8 mouse cellular contexts compared by ENCODE assay signal in genomic region chr14:22807726-22808594, GRCm38 (mm10).
A peak's percentile ranks its signal among the peaks of the same experiment; 100 is the strongest.
DNase-seq lines count a peak whose midpoint lies in the region; ATAC-seq and TF ChIP-seq lines count a peak whose summit lies in the region.

No protein-coding gene starts in this region.

- WGBS in embryonic facial prominence, embryonic 14.5 days: 2% methylated on average over 20 of the region's 20 CpGs
- WGBS in heart, embryonic 12.5 days: 1% methylated on average over 20 of the region's 20 CpGs
- 3% methylated on average over 20 of the region's 20 CpGs for WGBS in kidney, postnatal 0 days
- WGBS in limb, embryonic 15.5 days: 2% methylated on average over 20 of the region's 20 CpGs
- under 1% methylated on average over 20 of the region's 20 CpGs for WGBS in midbrain, embryonic 14.5 days
- WGBS in stomach, embryonic 16.5 days: 7% methylated on average over 20 of the region's 20 CpGs

- H3K4me3 ChIP-seq in embryonic facial prominence, embryonic 14.5 days (ENCODE audit: low read depth, low read length): no peak overlapping the region
- H3K4me3 ChIP-seq in heart, embryonic 12.5 days: peak overlapping the region; percentile 37
- no peak overlapping the region for H3K4me3 ChIP-seq in kidney, postnatal 0 days (replicated peaks; ENCODE audit: low read depth, low read length)
- no peak overlapping the region for H3K4me3 ChIP-seq in limb, embryonic 15.5 days
- H3K4me3 ChIP-seq in midbrain, embryonic 14.5 days (replicated peaks; ENCODE audit: low read depth, low read length): peak overlapping the region; percentile 28
- 0 out of 2 replicates have a peak overlapping the region, but pooled peaks have one; percentile 12 for H3K4me3 ChIP-seq in stomach, embryonic 16.5 days (replicated peaks; ENCODE audit: low read length)

- peak; percentile 85 for TF ChIP-seq CTCF in kidney, postnatal 0 days (IDR thresholded peaks at IDR 0.05; ENCODE audit: low read depth)

- H3K4me1 ChIP-seq in embryonic facial prominence, embryonic 14.5 days (ENCODE audit: control insufficient read depth, insufficient read depth, low read length): peaks cover 14% of the 10 kb centered on the region
- peaks cover 22% of the 10 kb centered on the region for H3K4me1 ChIP-seq in heart, embryonic 12.5 days (replicated peaks)
- peaks cover 29% of the 10 kb centered on the region for H3K4me1 ChIP-seq in kidney, postnatal 0 days (replicated peaks; ENCODE audit: insufficient read depth, low read length)
- peaks cover 31% of the 10 kb centered on the region for H3K4me1 ChIP-seq in limb, embryonic 15.5 days
- H3K4me1 ChIP-seq in midbrain, embryonic 14.5 days (ENCODE audit: control insufficient read depth, insufficient read depth, low read length): peaks cover 21% of the 10 kb centered on the region
- peaks cover 44% of the 10 kb centered on the region for H3K4me1 ChIP-seq in stomach, embryonic 16.5 days (ENCODE audit: control insufficient read depth, insufficient read depth, low read length)

- peak overlapping the region; percentile 17; the same call in 1 of the 2 replicates for H3K9ac ChIP-seq in embryonic facial prominence, embryonic 14.5 days (ENCODE audit: low read depth, low read length)
- H3K9ac ChIP-seq in heart, embryonic 12.5 days: 0 out of 2 replicates have a peak overlapping the region, but pooled peaks have one; percentile 52
- H3K9ac ChIP-seq in kidney, postnatal 0 days (ENCODE audit: low read depth, low read length): peak overlapping the region; percentile 41
- no peak overlapping the region for H3K9ac ChIP-seq in limb, embryonic 15.5 days
- 0 out of 2 replicates have a peak overlapping the region, but pooled peaks have one; percentile 29 for H3K9ac ChIP-seq in midbrain, embryonic 14.5 days (replicated peaks; ENCODE audit: low read length)
- H3K9ac ChIP-seq in stomach, embryonic 16.5 days (ENCODE audit: low read length): peak overlapping the region; percentile 42

- no peaks in the 10 kb centered on the region for H3K36me3 ChIP-seq in embryonic facial prominence, embryonic 14.5 days (ENCODE audit: control insufficient read depth, insufficient read depth, low read length)
- H3K36me3 ChIP-seq in heart, embryonic 12.5 days: no peaks in the 10 kb centered on the region
- H3K36me3 ChIP-seq in kidney, postnatal 0 days (ENCODE audit: insufficient read depth, low read length): no peaks in the 10 kb centered on the region
- H3K36me3 ChIP-seq in limb, embryonic 15.5 days: no peaks in the 10 kb centered on the region
- no peaks in the 10 kb centered on the region for H3K36me3 ChIP-seq in midbrain, embryonic 14.5 days (ENCODE audit: control insufficient read depth, insufficient read depth, low read length)
- no peaks in the 10 kb centered on the region for H3K36me3 ChIP-seq in stomach, embryonic 16.5 days (ENCODE audit: control insufficient read depth, insufficient read depth, low read length)

- no peaks in the 10 kb centered on the region for H3K9me3 ChIP-seq in embryonic facial prominence, embryonic 14.5 days (ENCODE audit: control insufficient read depth, low read length)
- H3K9me3 ChIP-seq in heart, embryonic 12.5 days (replicated peaks): no peaks in the 10 kb centered on the region
- no peaks in the 10 kb centered on the region for H3K9me3 ChIP-seq in kidney, postnatal 0 days (replicated peaks; ENCODE audit: low read length)
- H3K9me3 ChIP-seq in limb, embryonic 15.5 days: no peaks in the 10 kb centered on the region
- H3K9me3 ChIP-seq in midbrain, embryonic 14.5 days (ENCODE audit: control insufficient read depth, low read length): no peaks in the 10 kb centered on the region
- H3K9me3 ChIP-seq in stomach, embryonic 16.5 days (replicated peaks; ENCODE audit: control insufficient read depth, low read length): no peaks in the 10 kb centered on the region

- peak; percentile 49 for DNase-seq in 3134 (ENCODE audit: extremely low read depth, insufficient read length, low spot score)
- DNase-seq in adrenal gland, adult 8-10 months: peak; percentile 58
- DNase-seq in embryonic facial prominence, embryonic 14.5 days (ENCODE audit: low spot score): peak; percentile 93
- DNase-seq in kidney, postnatal 0 days (ENCODE audit: low spot score): peak; percentile 96
- DNase-seq in midbrain, embryonic 14.5 days: peak; percentile 91

- no peaks in the 10 kb centered on the region for H3K27me3 ChIP-seq in embryonic facial prominence, embryonic 14.5 days (replicated peaks; ENCODE audit: control insufficient read depth, insufficient read depth, low read length)
- H3K27me3 ChIP-seq in heart, embryonic 12.5 days (replicated peaks): no peaks in the 10 kb centered on the region
- H3K27me3 ChIP-seq in kidney, postnatal 0 days (ENCODE audit: insufficient read depth, low read length): no peaks in the 10 kb centered on the region
- H3K27me3 ChIP-seq in limb, embryonic 15.5 days: 0 out of 2 replicates have a peak, but pooled peaks cover 3% of the 10 kb centered on the region
- peaks cover 18% of the 10 kb centered on the region; the same call in 1 of the 2 replicates for H3K27me3 ChIP-seq in midbrain, embryonic 14.5 days (ENCODE audit: control insufficient read depth, insufficient read depth, low read length)
- no peaks in the 10 kb centered on the region for H3K27me3 ChIP-seq in stomach, embryonic 16.5 days (ENCODE audit: control insufficient read depth, insufficient read depth, low read length)

- peak overlapping the region; percentile 66; the same call in 1 of the 2 replicates for H3K27ac ChIP-seq in embryonic facial prominence, embryonic 14.5 days (replicated peaks; ENCODE audit: low read depth, low read length)
- no peak overlapping the region for H3K27ac ChIP-seq in heart, embryonic 12.5 days (ENCODE audit: poor library complexity, severe bottlenecking)
- peak overlapping the region; percentile 86 for H3K27ac ChIP-seq in kidney, postnatal 0 days
- no peak overlapping the region for H3K27ac ChIP-seq in limb, embryonic 15.5 days
- H3K27ac ChIP-seq in midbrain, embryonic 14.5 days (replicated peaks; ENCODE audit: low read depth, low read length): peak overlapping the region; percentile 49
- peak overlapping the region; percentile 75 for H3K27ac ChIP-seq in stomach, embryonic 16.5 days (ENCODE audit: low read length)

- H3K4me2 ChIP-seq in embryonic facial prominence, embryonic 14.5 days (ENCODE audit: low read depth, low read length): peak overlapping the region; percentile 45
- H3K4me2 ChIP-seq in heart, embryonic 12.5 days: peak overlapping the region; percentile 77
- H3K4me2 ChIP-seq in kidney, postnatal 0 days (ENCODE audit: low read length): peak overlapping the region; percentile 50
- H3K4me2 ChIP-seq in limb, embryonic 15.5 days: peak overlapping the region; percentile 41
- H3K4me2 ChIP-seq in midbrain, embryonic 14.5 days (ENCODE audit: low read length): peak overlapping the region; percentile 59
- H3K4me2 ChIP-seq in stomach, embryonic 16.5 days (ENCODE audit: low read depth, low read length): peak overlapping the region; percentile 48

- peak; percentile 92 for ATAC-seq in embryonic facial prominence, embryonic 14.5 days (ENCODE audit: low read depth)
- ATAC-seq in heart, embryonic 12.5 days (ENCODE audit: insufficient number of reproducible peaks, low FRiP score): peak; percentile 71; the same call in 1 of the 2 replicates
- peak; percentile 77 for ATAC-seq in kidney, postnatal 0 days (replicated peaks; ENCODE audit: low FRiP score, low read depth)
- peak; percentile 82 for ATAC-seq in limb, embryonic 15.5 days (ENCODE audit: insufficient number of reproducible peaks, low FRiP score, low TSS enrichment, low read depth)
- peak; percentile 80; the same call in 1 of the 2 replicates for ATAC-seq in midbrain, embryonic 14.5 days (ENCODE audit: low FRiP score, low TSS enrichment)
- peak; percentile 86; the same call in 1 of the 2 replicates for ATAC-seq in stomach, embryonic 16.5 days (ENCODE audit: insufficient read depth, low FRiP score)

Comparison
In these comparisons a context has a peak if more than half of its experiments do, and no peak if none do; other contexts are left out.
1. H3K27ac ChIP-seq: peak in embryonic facial prominence, embryonic 14.5 days (single experiment), kidney, postnatal 0 days (single experiment), midbrain, embryonic 14.5 days (single experiment) and stomach, embryonic 16.5 days (single experiment); none in heart, embryonic 12.5 days (single experiment) and limb, embryonic 15.5 days (single experiment).
2. H3K4me3 ChIP-seq: peak in heart, embryonic 12.5 days (single experiment), midbrain, embryonic 14.5 days (single experiment) and stomach, embryonic 16.5 days (single experiment); none in embryonic facial prominence, embryonic 14.5 days (single experiment), kidney, postnatal 0 days (single experiment) and limb, embryonic 15.5 days (single experiment).
3. Peak in every context shown above with its lines, with median percentiles within 50 percentile points of each other: DNase-seq, ATAC-seq and H3K4me2 ChIP-seq.